Mouse (Mus musculus): ENCODE results near the gene Srrm2. TPM values are rescaled to one million over a fixed set of nuclear protein-coding genes. Genes with fewer than 3 reads are reported as not detected.

Srrm2 gene
- 736 and 744 TPM in 2 replicates for polyA plus RNA-seq (2016; fragmentation: Nextera tagmentation; extraction: Ambion mirVana)

DNA sequence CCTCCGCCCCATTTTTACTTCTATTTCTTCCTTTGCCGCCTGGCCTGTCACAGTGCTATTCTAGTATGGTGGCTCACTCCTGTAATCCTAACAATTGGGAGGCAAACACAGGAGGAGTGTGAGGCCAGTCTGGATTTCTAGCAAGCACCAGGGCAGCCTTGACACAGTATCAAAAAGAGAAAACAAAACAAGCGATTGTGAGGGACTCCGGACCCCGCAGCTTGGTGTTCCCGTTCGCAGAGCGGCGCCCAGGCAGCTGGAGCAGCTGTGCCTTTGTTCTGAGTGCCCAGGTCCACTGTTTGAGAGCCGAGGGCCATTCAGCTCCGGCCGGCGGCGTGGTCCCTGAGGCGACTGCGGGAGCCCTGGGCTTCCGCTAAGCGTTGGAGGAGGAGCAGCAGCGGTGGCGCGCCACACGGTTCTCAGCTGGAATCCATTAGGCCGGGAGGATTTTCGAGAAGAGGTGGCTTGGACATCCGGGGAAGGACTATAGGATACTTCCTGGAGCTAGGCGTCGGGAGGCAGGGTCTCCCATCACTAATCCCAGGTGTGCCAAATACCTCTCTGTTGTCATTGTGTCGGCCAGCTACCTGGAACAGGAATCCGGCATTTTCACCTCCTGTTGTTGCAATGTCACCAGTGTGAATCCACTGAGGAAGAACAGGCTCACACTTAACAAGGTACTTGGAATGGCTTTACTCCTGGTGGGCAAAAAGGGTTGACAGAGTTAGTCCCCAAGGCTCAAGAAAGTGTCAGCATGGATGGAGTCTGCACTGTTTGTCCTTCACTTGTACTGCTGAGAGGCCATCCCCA is at the start of gene Srrm2:
Gene Srrm2, plus strand, starts transcription at position 264 of the 810 bp plus-strand sequence.
- H3K36me3 ChIP-seq = no peaks in the 10 kb centered on the region
- peaks cover 25% of the 10 kb centered on the region for H3K4me1 ChIP-seq
- H3K4me2 ChIP-seq (replicated peaks) = peak within 1 kb of the TSS; percentile 58
- ATAC-seq (ENCODE audit: low FRiP score, low read depth) = peak; percentile 74
- H3K27me3 ChIP-seq = no peaks in the 10 kb centered on the region
- WGBS = 1% methylated on average over 29 of the region's 29 CpGs
- peak within 1 kb of the TSS; percentile 95 for H3K27ac ChIP-seq (replicated peaks)
- H3K9me3 ChIP-seq = no peaks in the 10 kb centered on the region
- peak within 1 kb of the TSS; percentile 40 for H3K4me3 ChIP-seq
- H3K9ac ChIP-seq (replicated peaks) = peak within 1 kb of the TSS; percentile 68

DNA sequence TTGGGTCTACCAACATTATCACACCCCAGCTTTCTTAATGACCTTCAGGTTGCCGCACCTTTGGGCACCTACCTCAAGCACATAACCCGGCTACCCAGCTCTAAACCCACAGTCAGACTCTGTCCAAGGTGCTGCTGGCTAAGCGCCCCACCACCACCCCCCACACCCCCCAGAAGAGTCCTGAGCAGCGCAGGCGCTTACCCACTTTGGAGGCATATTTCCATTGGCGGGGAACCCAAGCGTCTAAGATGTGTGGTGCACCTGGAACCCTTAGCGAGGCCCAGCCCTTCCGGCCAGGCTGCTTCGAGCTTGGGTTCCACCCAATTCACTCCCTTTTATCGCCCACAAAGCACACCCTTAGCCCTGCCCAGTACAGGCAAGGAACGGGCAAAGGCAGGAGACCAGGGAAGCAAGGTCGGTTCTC is 49.7 kb upstream of the Srrm2 start, which contains the start of gene Paqr4:
Gene Paqr4, minus strand, starts transcription at position 270 of the 424 bp plus-strand sequence.
- Histone ChIP-seq H3K4me1 (peaks cover 45% of the 10 kb centered on the region), H3K27me3 (peaks cover 60% of the 10 kb centered on the region), H3K4me3 (peak within 1 kb of the TSS; percentile 69), H3K36me3 (peaks cover 19% of the 10 kb centered on the region), H3K9me3 (no peaks in the 10 kb centered on the region), H3K4me2 (replicated peaks) (peak within 1 kb of the TSS; percentile 66), H3K9ac (replicated peaks) (peak within 1 kb of the TSS; percentile 64), H3K27ac (replicated peaks) (peak within 1 kb of the TSS; percentile 79)
- ATAC-seq (ENCODE audit: low FRiP score, low read depth) = peak; percentile 0; the same call in 1 of the 2 replicates
- WGBS = 12% methylated on average over 13 of the region's 13 CpGs

DNA sequence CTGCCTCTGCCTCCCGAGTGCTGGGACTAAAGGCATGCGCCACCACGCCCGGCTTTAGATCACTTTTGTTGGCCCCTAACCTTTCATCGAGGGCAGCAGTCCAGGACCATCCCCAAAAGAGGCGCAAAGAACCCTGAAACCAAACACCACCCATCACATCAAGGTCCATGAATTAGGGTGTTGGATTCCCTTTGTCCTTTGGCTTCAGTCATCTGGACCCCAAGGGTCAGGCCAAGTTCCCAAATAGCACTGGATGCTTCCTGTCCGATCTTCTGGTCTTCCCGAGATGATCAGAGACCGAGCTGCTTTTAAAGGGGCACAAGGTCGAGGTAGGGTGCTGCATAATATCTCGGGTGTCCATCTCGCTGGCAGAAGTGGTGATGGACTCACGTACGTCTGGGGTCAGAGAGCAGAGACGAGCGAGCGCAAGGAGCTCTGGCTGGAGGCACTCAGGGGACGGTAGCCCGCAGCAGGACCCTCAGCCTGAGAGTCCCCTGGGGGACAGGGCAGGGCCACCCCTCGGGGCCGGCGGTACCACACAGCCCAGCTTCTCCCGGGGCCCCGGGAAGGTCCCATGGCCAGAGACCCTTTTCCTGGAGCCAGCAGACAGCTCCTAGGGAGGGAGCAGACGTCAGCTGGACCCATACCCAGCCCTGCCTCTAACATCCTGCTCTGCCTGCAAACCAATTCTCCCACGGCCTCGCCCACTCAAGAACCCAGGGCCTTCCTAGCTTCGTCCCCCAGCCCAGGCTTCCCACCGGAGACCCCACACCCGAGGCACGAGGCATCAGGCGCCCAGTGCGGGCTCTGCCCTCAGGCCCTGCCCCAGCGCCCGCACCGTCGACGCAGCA is 48.7 kb upstream of the Srrm2 start:
- peaks cover 70% of the 10 kb centered on the region for H3K27me3 ChIP-seq
- peaks cover 10% of the 10 kb centered on the region for H3K36me3 ChIP-seq
- peak overlapping the region; percentile 43; the same call in 1 of the 2 replicates for H3K4me2 ChIP-seq (replicated peaks)
- H3K4me1 ChIP-seq = peaks cover 53% of the 10 kb centered on the region
- WGBS = 53% methylated on average over 34 of the region's 38 CpGs
- H3K27ac ChIP-seq (replicated peaks) = no peak overlapping the region
- no peak for ATAC-seq (ENCODE audit: low FRiP score, low read depth)
- H3K9ac ChIP-seq (replicated peaks) = no peak overlapping the region; the same call in 1 of the 2 replicates
- H3K4me3 ChIP-seq = peak overlapping the region; percentile 24; the same call in 1 of the 2 replicates
- H3K9me3 ChIP-seq = no peaks in the 10 kb centered on the region

DNA sequence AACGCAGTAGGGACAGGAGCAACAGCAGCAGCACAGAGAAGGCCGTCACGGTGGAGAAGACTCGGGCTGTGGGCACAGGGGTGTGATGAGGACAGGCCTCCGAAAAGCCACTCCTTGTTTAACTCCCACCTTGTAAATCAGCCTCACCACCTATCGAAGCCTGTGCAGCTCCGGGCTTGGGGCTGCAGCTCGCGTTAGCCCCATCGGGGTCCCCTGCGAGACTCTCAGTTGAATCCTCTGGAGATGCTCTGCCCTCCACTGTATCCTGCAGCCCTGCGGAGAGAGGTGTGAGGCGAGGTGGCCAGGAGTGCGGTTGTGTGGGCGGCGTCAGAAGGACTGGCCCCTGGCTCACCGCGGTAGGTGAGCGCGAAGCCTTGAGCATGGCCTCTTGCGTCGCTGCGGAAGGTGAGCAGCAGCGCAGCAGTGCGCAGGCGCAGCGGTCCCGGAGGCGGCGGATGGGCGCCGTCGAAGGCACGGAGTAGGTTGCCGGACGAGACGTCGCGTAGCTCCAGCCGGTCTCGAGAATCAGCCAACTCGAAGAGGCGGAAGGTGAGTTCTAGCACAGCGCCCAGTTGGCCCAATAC is 48.0 kb upstream of the Srrm2 start:
- peak overlapping the region; percentile 43 for H3K4me2 ChIP-seq (replicated peaks)
- H3K36me3 ChIP-seq = peaks cover 4% of the 10 kb centered on the region; the same call in 1 of the 2 replicates
- H3K27ac ChIP-seq (replicated peaks) = no peak overlapping the region
- 9% methylated on average over 44 of the region's 44 CpGs for WGBS
- peaks cover 77% of the 10 kb centered on the region for H3K27me3 ChIP-seq
- ATAC-seq (ENCODE audit: low FRiP score, low read depth) = no peak
- H3K4me3 ChIP-seq = peak overlapping the region; percentile 24
- peaks cover 53% of the 10 kb centered on the region for H3K4me1 ChIP-seq
- no peaks in the 10 kb centered on the region for H3K9me3 ChIP-seq
- H3K9ac ChIP-seq (replicated peaks) = no peak overlapping the region; the same call in 1 of the 2 replicates

DNA sequence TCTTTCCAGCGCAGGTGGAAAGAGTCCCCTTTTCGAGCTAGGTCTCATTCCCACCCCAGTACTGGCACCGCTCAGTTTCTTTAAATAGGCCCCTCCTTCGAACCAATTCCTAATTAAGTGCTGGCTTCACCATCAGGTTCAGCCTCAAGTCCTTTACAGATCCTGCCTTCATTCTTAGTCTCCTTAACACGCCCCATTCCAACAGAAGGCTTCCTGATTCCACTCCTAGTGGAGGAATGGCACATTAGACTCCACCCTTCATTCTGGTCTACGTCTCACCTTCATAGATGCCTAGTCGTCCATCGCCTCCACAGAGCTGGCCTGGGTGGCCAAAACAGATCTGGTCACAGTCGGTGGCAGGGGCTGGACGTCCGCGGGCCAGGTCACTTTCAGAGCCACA is 47.4 kb upstream of the Srrm2 start:
- no peak overlapping the region for H3K9ac ChIP-seq (replicated peaks)
- no peak overlapping the region for H3K27ac ChIP-seq (replicated peaks)
- H3K27me3 ChIP-seq = peaks cover 78% of the 10 kb centered on the region
- H3K4me2 ChIP-seq (replicated peaks) = no peak overlapping the region
- 63% methylated on average over 12 of the region's 12 CpGs for WGBS
- no peak overlapping the region for H3K4me3 ChIP-seq
- no peaks in the 10 kb centered on the region for H3K9me3 ChIP-seq
- peaks cover 50% of the 10 kb centered on the region for H3K4me1 ChIP-seq
- no peaks in the 10 kb centered on the region for H3K36me3 ChIP-seq
- no peak for ATAC-seq (ENCODE audit: low FRiP score, low read depth)

DNA sequence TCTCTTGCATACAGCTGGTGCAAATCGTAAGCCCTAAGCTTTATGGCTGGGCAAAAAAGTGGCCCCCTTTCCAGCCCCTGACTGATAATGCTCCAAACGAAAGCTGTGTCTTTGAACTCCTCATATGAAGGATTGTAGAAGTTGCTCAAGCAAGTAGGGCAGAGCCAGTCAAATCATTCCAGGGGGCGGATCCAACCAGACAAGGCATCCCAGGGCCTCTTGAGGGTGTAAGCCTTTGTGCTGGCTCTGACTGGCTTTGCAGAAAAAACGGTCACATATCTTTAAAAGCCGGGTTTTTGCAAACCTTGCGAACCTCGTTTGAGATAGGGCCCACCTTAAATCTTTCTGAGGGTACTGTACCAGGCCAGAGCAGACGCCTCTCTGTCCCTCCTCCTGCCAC is 46.3 kb upstream of the Srrm2 start:
- 18% methylated on average over 8 of the region's 8 CpGs for WGBS
- Histone ChIP-seq H3K27ac (replicated peaks) (no peak overlapping the region), H3K36me3 (no peaks in the 10 kb centered on the region), H3K4me2 (replicated peaks) (no peak overlapping the region), H3K9me3 (no peaks in the 10 kb centered on the region), H3K9ac (replicated peaks) (no peak overlapping the region), H3K27me3 (peaks cover 79% of the 10 kb centered on the region), H3K4me3 (no peak overlapping the region), H3K4me1 (peaks cover 38% of the 10 kb centered on the region)
- no peak for ATAC-seq (ENCODE audit: low FRiP score, low read depth)

DNA sequence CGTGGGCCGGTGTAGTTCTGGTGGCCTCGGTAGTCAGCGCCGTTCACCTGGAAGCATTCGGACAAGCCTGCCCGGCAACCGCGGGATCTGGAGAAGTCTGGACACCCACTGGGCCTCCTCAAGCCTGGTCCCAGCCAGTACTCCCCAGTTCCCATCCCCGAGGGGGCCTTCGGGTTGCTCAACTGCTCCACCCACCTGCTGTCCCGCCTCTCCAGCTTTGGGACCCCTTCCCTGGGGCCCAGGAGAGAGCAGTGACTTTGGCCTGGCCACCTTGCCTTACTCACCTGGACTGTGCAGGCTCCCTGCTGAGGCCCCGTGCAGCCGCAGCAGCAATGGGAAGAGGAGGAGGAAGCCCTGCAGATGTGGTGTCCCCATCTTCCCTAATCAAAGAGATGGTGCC is 45.7 kb upstream of the Srrm2 start:
- under 1% methylated on average over 14 of the region's 14 CpGs for WGBS
- H3K9me3 ChIP-seq = no peaks in the 10 kb centered on the region
- H3K36me3 ChIP-seq = no peaks in the 10 kb centered on the region
- no peak overlapping the region; the same call in 1 of the 2 replicates for H3K4me3 ChIP-seq
- no peak for ATAC-seq (ENCODE audit: low FRiP score, low read depth)
- H3K9ac ChIP-seq (replicated peaks) = no peak overlapping the region
- H3K4me1 ChIP-seq = peaks cover 34% of the 10 kb centered on the region
- peak overlapping the region; percentile 70; the same call in 1 of the 2 replicates for H3K4me2 ChIP-seq (replicated peaks)
- H3K27me3 ChIP-seq = peaks cover 79% of the 10 kb centered on the region
- H3K27ac ChIP-seq (replicated peaks) = no peak overlapping the region

DNA sequence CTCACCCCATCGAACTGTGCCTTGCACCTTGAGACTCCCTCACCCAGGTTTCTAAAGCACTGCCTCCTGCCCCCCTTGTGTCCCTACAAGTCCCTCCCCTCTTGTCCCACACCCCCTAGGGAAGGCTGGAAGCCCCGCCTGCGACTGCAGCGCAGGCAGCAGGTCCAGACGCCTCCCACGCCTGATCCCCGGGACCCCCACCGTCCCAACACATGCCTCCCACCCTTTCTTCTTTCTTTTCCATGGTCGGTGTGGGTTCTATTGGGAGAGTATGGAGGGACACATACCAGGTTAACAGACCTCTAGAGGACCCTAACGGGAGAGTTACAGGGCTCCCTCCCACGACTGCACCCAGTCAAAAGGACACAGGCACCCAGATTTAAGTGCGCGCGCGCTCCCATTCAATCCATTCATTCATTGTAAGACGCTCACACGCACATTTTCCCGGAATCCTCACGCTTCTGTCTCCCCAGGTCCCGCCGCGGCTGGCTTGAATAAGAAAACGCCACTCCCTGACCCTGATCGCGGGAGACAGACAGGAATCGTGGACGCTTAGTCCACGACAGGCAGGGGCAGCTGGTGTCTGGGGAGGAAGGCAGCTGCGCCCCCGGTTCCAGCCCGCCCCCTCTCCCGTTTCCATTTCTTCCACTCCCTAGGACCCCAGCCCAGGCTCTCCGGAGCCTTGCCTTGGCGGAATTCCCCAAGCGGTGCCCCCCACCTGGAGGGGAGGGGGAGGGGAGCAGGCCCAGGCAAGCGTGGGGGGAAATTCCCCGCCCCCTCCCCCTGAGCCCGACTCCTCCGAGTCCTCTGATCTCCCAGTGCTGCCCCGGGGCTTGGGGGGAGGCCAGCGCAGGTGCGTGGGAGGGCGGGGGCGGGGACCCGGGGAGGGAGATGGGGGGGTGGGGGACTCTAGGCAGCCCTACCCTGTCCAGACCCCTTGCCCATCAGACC is 44.8 kb upstream of the Srrm2 start, which contains the start of gene Kremen2:
Gene Kremen2, minus strand, starts transcription at position 533 of the 951 bp plus-strand sequence.
- H3K27ac ChIP-seq (replicated peaks) = no peak within 1 kb of the TSS
- H3K9me3 ChIP-seq = no peaks in the 10 kb centered on the region
- H3K9ac ChIP-seq (replicated peaks) = peak within 1 kb of the TSS; percentile 52
- H3K4me2 ChIP-seq (replicated peaks) = peak within 1 kb of the TSS; percentile 70
- WGBS = under 1% methylated on average over 40 of the region's 45 CpGs
- peaks cover 32% of the 10 kb centered on the region for H3K4me1 ChIP-seq
- no peaks in the 10 kb centered on the region for H3K36me3 ChIP-seq
- H3K4me3 ChIP-seq = peak within 1 kb of the TSS; percentile 40
- H3K27me3 ChIP-seq = peaks cover 77% of the 10 kb centered on the region
- peak; percentile 20; the same call in 1 of the 2 replicates for ATAC-seq (ENCODE audit: low FRiP score, low read depth)

DNA sequence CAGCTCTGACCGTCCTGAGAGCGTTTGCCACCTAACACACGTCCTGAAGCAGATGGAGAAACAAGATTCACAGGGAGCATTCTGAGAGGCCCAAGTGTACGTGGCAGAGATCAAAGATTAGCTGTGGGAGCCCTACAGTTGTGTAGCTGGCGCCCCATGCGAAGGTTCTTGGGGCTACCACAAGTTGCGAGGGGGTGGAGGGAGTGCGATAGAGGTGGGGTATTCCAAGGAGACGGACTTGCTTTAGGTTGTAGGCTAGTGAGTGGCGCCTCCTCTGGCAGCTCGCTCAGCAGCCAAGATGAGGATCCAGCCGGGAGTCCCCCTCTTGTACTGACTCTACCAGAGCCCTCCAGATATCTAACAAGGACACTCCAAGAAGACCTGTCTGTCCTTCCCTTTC is 44.0 kb upstream of the Srrm2 start:
- ATAC-seq (ENCODE audit: low FRiP score, low read depth) = no peak
- Histone ChIP-seq H3K27me3 (peaks cover 70% of the 10 kb centered on the region), H3K27ac (replicated peaks) (no peak overlapping the region), H3K36me3 (peaks cover 1% of the 10 kb centered on the region), H3K4me2 (replicated peaks) (peak overlapping the region; percentile 70), H3K9ac (replicated peaks) (no peak overlapping the region), H3K4me3 (peak overlapping the region; percentile 40; the same call in 1 of the 2 replicates), H3K4me1 (peaks cover 29% of the 10 kb centered on the region), H3K9me3 (no peaks in the 10 kb centered on the region)
- WGBS = 1% methylated on average over 12 of the region's 12 CpGs

DNA sequence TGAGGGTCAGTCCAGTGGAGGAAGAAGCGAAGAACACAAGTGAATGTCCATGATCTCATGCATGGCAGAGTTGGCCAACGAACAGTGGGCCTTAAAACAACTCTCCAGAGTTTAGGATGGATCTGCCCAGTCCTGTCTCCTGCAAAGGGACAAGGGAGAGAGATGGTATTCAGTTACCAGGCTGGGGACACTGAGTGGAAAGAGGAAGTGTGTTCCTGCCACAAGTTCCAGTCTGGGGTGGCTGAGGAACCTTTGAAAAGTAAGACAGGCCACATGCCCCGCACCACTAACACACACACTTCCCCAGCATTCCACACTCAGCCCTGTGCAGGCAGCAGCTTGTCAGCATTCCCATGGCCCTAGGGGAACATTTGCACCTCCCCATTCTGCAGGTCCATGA is 43.6 kb upstream of the Srrm2 start:
- Histone ChIP-seq H3K9me3 (no peaks in the 10 kb centered on the region), H3K9ac (replicated peaks) (no peak overlapping the region), H3K4me2 (replicated peaks) (0 out of 2 replicates have a peak overlapping the region, but pooled peaks have one; percentile 70), H3K27ac (replicated peaks) (no peak overlapping the region), H3K27me3 (peaks cover 66% of the 10 kb centered on the region), H3K4me1 (peaks cover 29% of the 10 kb centered on the region), H3K36me3 (peaks cover 6% of the 10 kb centered on the region), H3K4me3 (no peak overlapping the region)
- WGBS = 83% methylated on average over 3 of the region's 3 CpGs
- no peak for ATAC-seq (ENCODE audit: low FRiP score, low read depth)
